Mouse (Mus musculus): ENCODE results near the gene Carmil1.

The Carmil1 gene

DNA sequence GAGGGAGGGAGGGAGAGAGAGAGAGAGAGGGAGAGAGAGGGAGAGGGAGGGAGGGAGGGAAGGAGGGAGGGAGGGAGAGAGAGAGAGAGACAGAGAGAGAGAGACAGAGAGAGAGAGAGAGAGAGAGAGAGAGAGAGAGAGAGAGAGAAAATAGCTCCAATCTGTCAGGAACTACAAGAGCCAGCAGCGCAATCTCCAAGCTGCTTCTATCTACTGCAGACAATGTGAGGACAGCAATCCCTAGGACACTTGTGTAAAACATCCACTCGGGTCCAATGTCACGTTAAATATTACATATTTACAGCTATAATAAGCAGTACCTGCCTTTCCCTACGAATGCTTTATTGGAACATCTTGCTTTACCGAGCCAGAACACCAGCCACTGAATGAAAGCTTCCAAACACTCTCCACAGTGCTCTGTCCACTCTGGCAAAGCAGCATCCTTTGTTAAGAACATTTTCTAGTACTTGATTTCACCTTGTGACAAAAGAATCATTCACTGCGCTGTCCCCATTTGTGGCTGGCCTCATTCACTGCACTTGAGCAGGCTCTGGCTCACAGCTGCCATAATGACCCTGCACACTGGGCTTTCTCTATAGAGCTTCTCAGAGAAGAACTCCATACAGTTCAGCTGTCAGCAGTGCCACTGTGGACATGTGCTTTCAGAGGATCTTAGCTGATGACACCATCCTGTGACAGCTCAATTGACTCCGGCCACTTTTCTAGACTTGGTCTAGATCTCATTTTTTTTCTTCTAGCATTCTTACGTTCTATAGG is 57.0 kb downstream of the Carmil1 start:
- ATAC-seq (ENCODE audit: insufficient number of reproducible peaks, low FRiP score, low TSS enrichment) = no peak; the same call in 1 of the 2 replicates

GRCm38 (mm10) chr13:24220441-24220970 is 60.1 kb downstream of the Carmil1 start:
- ATAC-seq (ENCODE audit: insufficient number of reproducible peaks, low FRiP score, low TSS enrichment) = no peak

GRCm38 (mm10) chr13:24211229-24211628 is 69.4 kb downstream of the Carmil1 start:
- ATAC-seq (ENCODE audit: insufficient number of reproducible peaks, low FRiP score, low TSS enrichment) = no peak

- ATAC-seq (ENCODE audit: insufficient number of reproducible peaks, low FRiP score, low TSS enrichment) = 0 out of 2 replicates have a peak, but pooled peaks have one; percentile 4
Observed at GRCm38 (mm10) chr13:24206097-24206496, 74.5 kb downstream of the Carmil1 start.

DNA sequence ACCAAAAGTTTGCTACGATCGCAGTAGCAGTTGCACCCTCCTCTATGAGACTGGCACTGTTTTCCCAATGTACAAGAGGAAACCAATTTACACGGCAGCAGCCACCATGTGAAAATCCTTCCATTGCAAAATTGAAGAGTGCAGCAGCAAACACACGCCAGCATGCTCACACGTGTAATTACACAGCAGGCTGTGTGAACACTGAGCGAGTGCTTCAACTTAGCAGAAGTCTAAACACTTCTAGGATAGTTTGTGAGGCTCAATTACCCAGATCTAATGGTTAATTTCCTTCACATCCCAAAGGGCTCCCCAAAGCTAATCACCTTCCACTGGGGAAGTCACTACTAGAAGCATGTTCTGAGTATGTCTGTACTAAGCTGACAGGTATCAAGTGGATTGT is 78.3 kb downstream of the Carmil1 start:
- no peak for ATAC-seq (ENCODE audit: insufficient number of reproducible peaks, low FRiP score, low TSS enrichment)

DNA sequence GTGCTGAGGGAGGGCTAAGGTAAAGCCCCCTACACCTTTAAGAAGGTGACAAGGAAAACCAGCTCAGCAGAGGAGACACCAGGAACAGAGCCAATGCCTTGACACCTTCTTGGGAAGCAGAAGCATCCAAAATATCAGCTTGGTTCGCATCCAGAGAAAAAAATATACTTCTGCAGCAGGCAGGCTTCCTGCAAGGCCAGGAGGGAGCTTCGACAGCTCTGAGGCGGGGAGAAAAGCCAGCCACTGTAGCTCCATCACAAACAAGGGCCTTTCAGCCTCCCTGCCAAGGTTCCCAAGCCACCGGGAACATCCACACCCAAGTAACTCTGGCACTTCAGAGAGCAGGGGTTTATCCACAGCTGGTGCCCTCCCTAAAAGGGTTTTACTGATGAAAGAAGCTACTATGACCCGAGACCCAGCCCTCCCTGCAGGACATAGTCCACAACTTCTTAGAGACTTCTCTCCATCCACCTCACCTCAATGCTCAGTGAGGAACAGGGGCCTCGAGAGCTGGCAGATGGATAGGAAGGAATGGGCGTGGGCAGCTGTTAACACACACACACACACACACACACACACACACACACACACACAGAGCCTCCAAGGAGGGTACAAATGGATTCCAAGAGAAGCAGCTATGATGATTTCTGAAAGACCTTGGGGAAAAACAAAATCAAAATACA is 80.6 kb downstream of the Carmil1 start:
- no peak for ATAC-seq (ENCODE audit: insufficient number of reproducible peaks, low FRiP score, low TSS enrichment)

DNA sequence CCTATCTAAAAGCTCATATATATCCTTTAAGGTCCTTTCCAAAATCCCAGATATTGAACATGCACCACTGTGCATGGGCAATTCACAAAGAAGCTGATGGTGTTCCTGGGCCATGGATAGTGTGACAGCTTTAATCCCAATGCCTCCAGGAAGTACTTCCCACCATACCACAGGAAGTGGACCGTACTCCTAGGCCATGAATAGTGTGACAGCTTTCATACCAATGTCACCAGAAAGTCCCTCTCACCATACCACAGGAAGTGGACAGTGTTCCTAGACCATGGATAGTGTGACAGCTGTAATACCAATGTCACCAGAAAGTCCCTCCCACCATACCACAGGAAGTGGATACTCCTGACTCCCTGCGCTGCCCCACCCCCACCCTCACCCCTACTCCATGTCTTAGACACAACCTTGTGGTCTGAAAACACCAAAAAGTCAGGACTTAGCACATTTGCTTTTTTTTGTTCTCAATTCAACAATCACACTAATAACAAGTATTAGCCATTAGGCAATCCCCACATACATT is 82.1 kb downstream of the Carmil1 start:
- ATAC-seq (ENCODE audit: insufficient number of reproducible peaks, low FRiP score, low TSS enrichment) = 0 out of 2 replicates have a peak, but pooled peaks have one; percentile 23

DNA sequence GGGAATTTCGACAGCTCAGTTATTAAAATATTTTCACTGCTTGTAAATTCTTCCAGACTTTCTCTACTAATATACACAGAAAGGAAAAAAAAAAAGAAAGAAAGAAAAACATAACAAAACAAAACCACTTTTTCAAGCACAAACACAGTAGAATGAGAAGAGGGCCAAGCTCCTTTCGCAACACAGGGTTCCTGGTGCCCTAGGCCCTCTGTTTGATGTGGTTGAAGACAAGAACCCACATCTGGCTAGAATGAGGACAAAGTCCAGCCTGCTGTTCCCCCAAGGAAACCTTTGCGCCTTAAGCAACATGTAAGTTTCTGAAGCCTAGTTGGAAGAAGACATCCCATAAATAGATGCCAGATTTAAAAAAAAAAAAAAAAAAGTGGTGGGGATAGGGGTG is 85.2 kb downstream of the Carmil1 start:
- ATAC-seq (ENCODE audit: insufficient number of reproducible peaks, low FRiP score, low TSS enrichment) = no peak

- ATAC-seq (ENCODE audit: insufficient number of reproducible peaks, low FRiP score, low TSS enrichment) = no peak
Observed at GRCm38 (mm10) chr13:24194018-24194417, 86.6 kb downstream of the Carmil1 start.

DNA sequence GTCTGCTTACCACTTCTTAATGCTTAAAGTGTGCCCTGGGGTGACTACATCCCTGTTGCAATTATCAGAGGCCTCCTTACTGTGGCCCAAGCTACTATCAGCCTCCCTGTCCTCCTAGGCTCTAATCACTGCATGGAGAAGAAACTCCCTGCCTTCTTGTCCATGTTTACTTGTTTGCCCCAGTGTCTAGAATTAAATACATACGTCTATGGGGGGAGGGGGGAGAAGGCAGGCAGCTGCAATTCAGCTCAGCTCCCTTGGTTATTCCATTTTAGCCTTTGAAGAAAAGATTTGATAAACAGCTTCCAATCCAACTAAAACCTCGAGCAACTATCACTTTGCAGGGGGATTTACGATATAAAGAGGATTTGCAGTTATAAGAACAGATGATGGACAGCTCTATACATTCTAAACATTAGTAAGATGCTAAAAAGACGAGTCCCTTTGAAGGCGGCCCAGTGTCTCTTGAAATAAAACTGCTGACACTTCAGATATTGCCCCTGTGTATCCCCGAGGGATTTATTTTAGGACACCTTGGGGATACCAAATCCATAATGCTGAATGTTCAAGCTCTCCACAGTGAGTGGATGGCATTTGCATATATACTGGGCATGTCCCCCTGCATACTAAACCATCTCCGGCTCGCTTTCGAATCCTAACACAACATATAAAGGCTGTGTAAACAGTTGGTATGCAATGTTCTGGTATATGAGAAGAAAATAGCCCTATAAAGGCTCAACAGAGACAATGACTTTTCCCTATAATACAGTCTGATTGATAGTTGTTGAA is 89.5 kb downstream of the Carmil1 start:
- ATAC-seq (ENCODE audit: insufficient number of reproducible peaks, low FRiP score, low TSS enrichment) = no peak

DNA sequence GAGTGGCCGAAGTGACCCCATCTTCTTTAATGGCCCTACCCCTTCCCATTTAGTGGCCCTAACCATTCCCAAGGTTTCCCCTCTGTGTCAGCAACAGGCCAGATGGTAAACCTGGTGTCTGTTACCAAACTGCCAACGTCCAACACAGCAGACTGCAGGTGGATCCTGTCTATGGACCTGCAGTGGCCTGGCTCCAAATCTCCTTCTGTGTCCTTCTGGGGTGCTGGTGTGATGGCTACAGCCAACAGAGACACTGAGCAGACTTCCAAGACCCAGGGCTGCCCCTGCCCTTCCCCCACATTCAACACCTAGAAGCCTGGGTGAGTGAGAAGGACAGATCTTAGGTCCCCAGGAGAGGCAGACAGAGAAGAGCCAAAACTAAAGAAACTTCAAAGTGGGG is 93.6 kb downstream of the Carmil1 start:
- peak; percentile 80 for ATAC-seq (ENCODE audit: insufficient number of reproducible peaks, low FRiP score, low TSS enrichment)

DNA sequence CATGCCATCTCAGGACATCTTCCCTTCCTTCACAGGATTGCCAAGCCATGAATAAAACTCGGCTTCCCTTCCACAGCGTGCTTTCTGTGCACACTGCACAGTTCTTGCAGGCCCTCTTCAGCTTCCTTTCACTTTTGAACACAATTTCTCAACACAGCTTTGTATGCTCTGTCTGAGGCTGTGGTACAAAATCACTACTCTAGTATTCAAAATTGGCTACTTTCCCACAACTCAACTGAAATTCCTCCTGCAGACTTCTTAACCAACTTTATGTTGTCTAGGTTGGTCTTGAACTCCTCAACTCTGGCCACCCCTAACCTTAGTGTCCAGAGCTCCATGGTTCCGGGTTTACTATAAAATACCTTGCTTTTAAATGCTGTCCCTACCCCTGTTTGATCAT is 95.0 kb downstream of the Carmil1 start:
- ATAC-seq (ENCODE audit: insufficient number of reproducible peaks, low FRiP score, low TSS enrichment) = no peak

DNA sequence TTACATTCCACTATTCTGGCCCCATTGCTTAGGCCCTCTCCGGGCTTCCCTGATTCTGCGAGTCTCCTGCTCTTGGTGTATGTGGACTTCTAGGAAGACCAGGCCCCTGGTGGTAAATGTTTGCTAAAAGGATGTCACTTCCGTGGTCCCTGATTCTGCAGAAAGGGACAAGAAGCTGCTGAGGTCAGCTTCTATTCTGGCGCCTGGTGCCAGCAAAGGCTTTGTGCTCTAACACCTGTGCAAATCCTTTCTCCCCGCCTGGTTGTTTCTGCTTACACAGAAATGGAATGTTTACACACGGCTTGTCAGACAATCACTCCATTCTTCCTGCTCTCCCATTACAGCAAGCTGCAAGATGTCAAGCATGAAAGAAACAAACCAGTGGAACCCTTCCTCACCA is 97.7 kb downstream of the Carmil1 start:
- no peak for ATAC-seq (ENCODE audit: insufficient number of reproducible peaks, low FRiP score, low TSS enrichment)

- ATAC-seq (ENCODE audit: insufficient number of reproducible peaks, low FRiP score, low TSS enrichment) = no peak
Observed at GRCm38 (mm10) chr13:24179538-24179937, 101.1 kb downstream of the Carmil1 start.

GRCm38 (mm10) chr13:24177600-24177999 is 103.0 kb downstream of the Carmil1 start:
- no peak for ATAC-seq (ENCODE audit: insufficient number of reproducible peaks, low FRiP score, low TSS enrichment)

DNA sequence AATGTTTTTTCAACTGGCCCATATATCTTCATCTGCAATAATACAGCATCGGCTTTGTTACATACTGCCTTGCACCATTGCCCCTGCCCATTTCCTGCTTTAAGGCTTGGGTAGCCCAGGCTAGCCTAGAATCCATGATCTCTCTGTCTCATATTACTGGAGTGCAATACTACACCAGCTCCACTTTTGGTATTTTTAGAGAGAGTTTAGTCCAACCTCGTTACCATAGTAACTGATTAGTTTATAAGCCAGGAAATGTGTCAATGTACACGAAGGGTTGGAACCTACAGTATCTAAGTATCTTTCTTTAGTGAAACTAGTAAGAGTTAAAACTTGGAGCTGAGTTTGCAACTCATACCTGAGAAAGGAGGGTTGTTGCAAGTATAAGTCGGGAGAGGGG is 103.8 kb downstream of the Carmil1 start:
- no peak for ATAC-seq (ENCODE audit: insufficient number of reproducible peaks, low FRiP score, low TSS enrichment)

- ATAC-seq (ENCODE audit: insufficient number of reproducible peaks, low FRiP score, low TSS enrichment) = 0 out of 2 replicates have a peak, but pooled peaks have one; percentile 47
Observed at GRCm38 (mm10) chr13:24169658-24170057, 110.9 kb downstream of the Carmil1 start.

DNA sequence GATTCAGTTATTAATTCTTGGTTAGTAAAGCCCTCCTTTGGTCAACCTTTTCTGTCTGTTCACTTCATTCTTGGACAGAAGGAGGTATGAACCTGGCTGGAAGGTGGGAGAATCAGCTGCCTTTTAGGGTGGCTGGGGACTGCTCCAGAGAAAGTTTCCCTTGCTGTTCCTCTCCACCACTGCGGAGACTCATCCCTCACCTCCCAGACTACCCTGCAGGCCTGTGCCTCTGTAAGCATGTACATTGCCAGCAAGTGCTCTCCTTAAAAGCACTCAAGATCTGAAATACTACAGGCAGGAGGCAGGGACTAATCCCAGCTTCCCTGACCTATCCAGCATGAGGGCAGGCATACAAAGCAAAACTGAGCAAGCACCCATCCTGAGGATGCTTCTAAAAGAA is 117.2 kb downstream of the Carmil1 start:
- no peak for ATAC-seq (ENCODE audit: insufficient number of reproducible peaks, low FRiP score, low TSS enrichment)

DNA sequence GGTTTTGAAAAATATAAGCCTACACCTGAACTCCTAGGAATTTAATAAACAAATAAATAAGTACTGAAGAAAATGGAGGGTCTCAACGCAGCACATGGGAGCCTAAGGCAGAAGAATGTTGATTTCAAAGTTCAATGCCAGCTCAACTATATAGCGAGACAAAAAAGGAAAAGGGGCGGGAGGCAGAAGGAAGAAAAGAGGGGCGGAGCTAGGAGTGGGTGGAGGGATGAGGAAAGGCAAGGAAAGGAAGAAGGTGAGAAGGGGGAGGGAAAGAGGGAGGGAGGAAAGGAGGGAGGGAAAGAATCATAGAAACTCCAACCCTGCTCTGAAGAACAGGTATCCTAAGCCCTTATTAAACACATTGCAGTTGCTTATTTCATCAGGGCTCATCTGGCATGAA is 119.5 kb downstream of the Carmil1 start:
- no peak for ATAC-seq (ENCODE audit: insufficient number of reproducible peaks, low FRiP score, low TSS enrichment)

GRCm38 (mm10) chr13:24159972-24160371 is 120.6 kb downstream of the Carmil1 start:
- ATAC-seq (ENCODE audit: insufficient number of reproducible peaks, low FRiP score, low TSS enrichment) = no peak

All from cerebellum, adult (tissue).